Mouse (Mus musculus) neural tube, embryonic 12.5 days (tissue): ENCODE data around the gene Dnaic2. TPM values are rescaled to one million over a fixed set of nuclear protein-coding genes. Genes with fewer than 3 reads are reported as not detected.

ENCODE experiments used
- ATAC-seq: fragments of 200-750 bp; cut with Nextera tagmentation; 2 replicates; pipeline ENCODE4 v1.8.0; 2017; ENCODE audit warnings: low read depth, mild to moderate bottlenecking, moderate TSS enrichment, moderate library complexity; ENCODE audit not compliant: low FRiP score
- H3K27ac ChIP-seq: fragments of 300-500 bp; sonication (generic); 2 replicates; pipeline ENCODE4 v1.5.1; 2016
- H3K27me3 ChIP-seq: fragments of 300-500 bp; sonication (generic); replicated peaks from 2 replicates; pipeline ENCODE4 v1.6.1; 2016; ENCODE audit warnings: mild to moderate bottlenecking
- H3K36me3 ChIP-seq: fragments of 300-500 bp; sonication (generic); 2 replicates; pipeline ENCODE4 v1.6.1; 2016; ENCODE audit warnings: mild to moderate bottlenecking
- H3K4me1 ChIP-seq: fragments of 300-500 bp; sonication (generic); 2 replicates; pipeline ENCODE4 v1.6.1; 2016
- H3K4me2 ChIP-seq: fragments of 300-500 bp; sonication (generic); replicated peaks from 2 replicates; pipeline ENCODE4 v1.6.1; 2016; ENCODE audit warnings: mild to moderate bottlenecking
- H3K4me3 ChIP-seq: fragments of 300-500 bp; sonication (generic); 2 replicates; pipeline ENCODE4 v1.5.1; 2016
- H3K9ac ChIP-seq: fragments of 300-500 bp; sonication (generic); 2 replicates; pipeline ENCODE4 v1.6.1; 2016; ENCODE audit warnings: mild to moderate bottlenecking
- H3K9me3 ChIP-seq: fragments of 300-500 bp; sonication (generic); 2 replicates; pipeline ENCODE4 v1.6.1; 2016; ENCODE audit warnings: mild to moderate bottlenecking
- WGBS: fragments of 180-500 bp; shearing (Covaris S2); methylation state at CpG from one replicate; pipeline ENCODE4 v1.1.7; 2016; 5-methylcytosine and 5-hydroxymethylcytosine counted together
- polyA plus RNA-seq: library from polyadenylated mRNA; unstranded; fragments of >200 nt; fragmentation: Nextera tagmentation; extraction: Ambion mirVana; gene quantifications from 2 replicates; pipeline ENCODE4 v1.2.1, GENCODE M21; 2016

Gene Dnaic2
- polyA plus RNA-seq, 1 experiment from 2014 or later, result 4.2 TPM

- H3K4me3 ChIP-seq, result no peak overlapping the region
- 45% methylated on average over 22 of the region's 22 CpGs for WGBS
- peak overlapping the region; percentile 17; the same call in 1 of the 2 replicates for H3K9ac ChIP-seq
- no peaks in the 10 kb centered on the region for H3K27me3 ChIP-seq
- peak; percentile 85 for ATAC-seq
- H3K9me3 ChIP-seq, result no peaks in the 10 kb centered on the region
- H3K4me1 ChIP-seq, result peaks cover 25% of the 10 kb centered on the region
- H3K27ac ChIP-seq, result peak overlapping the region; percentile 62
- H3K4me2 ChIP-seq, result peak overlapping the region; percentile 43
- peaks cover 19% of the 10 kb centered on the region; the same call in 1 of the 2 replicates for H3K36me3 ChIP-seq
These were observed 22.9 kb upstream of the Dnaic2 start for GRCm38 (mm10) chr11:114704071-114704913.

- Histone ChIP-seq H3K27ac (no peak overlapping the region), H3K4me3 (no peak overlapping the region), H3K9ac (no peak overlapping the region), H3K9me3 (no peaks in the 10 kb centered on the region), H3K27me3 (no peaks in the 10 kb centered on the region), H3K36me3 (peaks cover 15% of the 10 kb centered on the region; the same call in 1 of the 2 replicates), H3K4me2 (no peak overlapping the region), H3K4me1 (peaks cover 26% of the 10 kb centered on the region)
- 89% methylated on average over 5 of the region's 5 CpGs for WGBS
- ATAC-seq, result no peak
These were observed 20.9 kb upstream of the Dnaic2 start for GRCm38 (mm10) chr11:114706358-114706757.

GRCm38 (mm10) chr11:114711393-114711792, 15.8 kb upstream of the Dnaic2 start:
- Histone ChIP-seq H3K27me3 (no peaks in the 10 kb centered on the region), H3K27ac (no peak overlapping the region), H3K9me3 (no peaks in the 10 kb centered on the region), H3K4me1 (peaks cover 18% of the 10 kb centered on the region; the same call in 1 of the 2 replicates), H3K4me3 (no peak overlapping the region), H3K9ac (no peak overlapping the region), H3K36me3 (peaks cover 15% of the 10 kb centered on the region; the same call in 1 of the 2 replicates), H3K4me2 (no peak overlapping the region)
- 77% methylated on average over 3 of the region's 3 CpGs for WGBS
- ATAC-seq, result no peak

- no peak overlapping the region for H3K4me2 ChIP-seq
- 52% methylated on average over 12 of the region's 12 CpGs for WGBS
- peaks cover 15% of the 10 kb centered on the region; the same call in 1 of the 2 replicates for H3K36me3 ChIP-seq
- H3K4me1 ChIP-seq, result peaks cover 18% of the 10 kb centered on the region; the same call in 1 of the 2 replicates
- no peaks in the 10 kb centered on the region for H3K9me3 ChIP-seq
- no peak overlapping the region for H3K4me3 ChIP-seq
- H3K9ac ChIP-seq, result no peak overlapping the region
- ATAC-seq, result peak; percentile 61; the same call in 1 of the 2 replicates
- H3K27ac ChIP-seq, result no peak overlapping the region
- no peaks in the 10 kb centered on the region for H3K27me3 ChIP-seq
These were observed 15.3 kb upstream of the Dnaic2 start for GRCm38 (mm10) chr11:114711861-114712260.

- WGBS, result 83% methylated on average over 6 of the region's 6 CpGs
- no peak overlapping the region for H3K27ac ChIP-seq
- H3K27me3 ChIP-seq, result no peaks in the 10 kb centered on the region
- no peak overlapping the region for H3K4me3 ChIP-seq
- no peak overlapping the region for H3K9ac ChIP-seq
- H3K36me3 ChIP-seq, result no peaks in the 10 kb centered on the region; the same call in 1 of the 2 replicates
- no peaks in the 10 kb centered on the region for H3K9me3 ChIP-seq
- peaks cover 18% of the 10 kb centered on the region; the same call in 1 of the 2 replicates for H3K4me1 ChIP-seq
- no peak overlapping the region for H3K4me2 ChIP-seq
- no peak for ATAC-seq
These were observed 12.7 kb upstream of the Dnaic2 start for GRCm38 (mm10) chr11:114714526-114714925.

- 67% methylated on average over 7 of the region's 7 CpGs for WGBS
- Histone ChIP-seq H3K27me3 (no peaks in the 10 kb centered on the region), H3K4me2 (no peak overlapping the region), H3K9ac (no peak overlapping the region), H3K36me3 (no peaks in the 10 kb centered on the region; the same call in 1 of the 2 replicates), H3K9me3 (no peaks in the 10 kb centered on the region), H3K4me1 (peaks cover 18% of the 10 kb centered on the region; the same call in 1 of the 2 replicates), H3K27ac (no peak overlapping the region), H3K4me3 (no peak overlapping the region)
- ATAC-seq, result no peak
These were observed 11.7 kb upstream of the Dnaic2 start for GRCm38 (mm10) chr11:114715531-114715930.

- Histone ChIP-seq H3K27ac (no peak overlapping the region), H3K36me3 (no peaks in the 10 kb centered on the region), H3K4me2 (no peak overlapping the region), H3K27me3 (no peaks in the 10 kb centered on the region), H3K9me3 (no peaks in the 10 kb centered on the region), H3K4me3 (no peak overlapping the region), H3K9ac (no peak overlapping the region), H3K4me1 (no peaks in the 10 kb centered on the region)
- no peak for ATAC-seq
- WGBS, result 92% methylated on average over 10 of the region's 10 CpGs
These were observed 6.7 kb upstream of the Dnaic2 start for GRCm38 (mm10) chr11:114720535-114720934.

- ATAC-seq, result no peak
- H3K4me1 ChIP-seq, result peaks cover 6% of the 10 kb centered on the region; the same call in 1 of the 2 replicates
- H3K27ac ChIP-seq, result no peak overlapping the region
- H3K4me3 ChIP-seq, result no peak overlapping the region
- H3K9ac ChIP-seq, result no peak overlapping the region
- no peaks in the 10 kb centered on the region for H3K27me3 ChIP-seq
- no peak overlapping the region for H3K4me2 ChIP-seq
- 83% methylated on average over 8 of the region's 8 CpGs for WGBS
- no peaks in the 10 kb centered on the region for H3K36me3 ChIP-seq
- H3K9me3 ChIP-seq, result no peaks in the 10 kb centered on the region
These were observed 4.8 kb upstream of the Dnaic2 start for GRCm38 (mm10) chr11:114722438-114722837.

- H3K9me3 ChIP-seq, result no peaks in the 10 kb centered on the region
- no peaks in the 10 kb centered on the region for H3K36me3 ChIP-seq
- 73% methylated on average over 13 of the region's 13 CpGs for WGBS
- no peak overlapping the region for H3K4me3 ChIP-seq
- no peak for ATAC-seq
- no peak overlapping the region for H3K4me2 ChIP-seq
- H3K27ac ChIP-seq, result no peak overlapping the region
- H3K27me3 ChIP-seq, result no peaks in the 10 kb centered on the region
- H3K4me1 ChIP-seq, result peaks cover 11% of the 10 kb centered on the region
- no peak overlapping the region for H3K9ac ChIP-seq
These were observed 4.2 kb upstream of the Dnaic2 start for GRCm38 (mm10) chr11:114723030-114723429.

GRCm38 (mm10) chr11:114724787-114725590, 2.2 kb upstream of the Dnaic2 start:
- Histone ChIP-seq H3K4me1 (peaks cover 19% of the 10 kb centered on the region), H3K9ac (no peak overlapping the region), H3K36me3 (no peaks in the 10 kb centered on the region), H3K4me2 (no peak overlapping the region), H3K4me3 (no peak overlapping the region), H3K27me3 (no peaks in the 10 kb centered on the region), H3K9me3 (no peaks in the 10 kb centered on the region), H3K27ac (no peak overlapping the region)
- 71% methylated on average over 11 of the region's 11 CpGs for WGBS
- no peak for ATAC-seq

- Histone ChIP-seq H3K9me3 (no peaks in the 10 kb centered on the region), H3K27ac (no peak overlapping the region), H3K4me2 (peak overlapping the region; percentile 63), H3K4me3 (no peak overlapping the region), H3K9ac (no peak overlapping the region), H3K27me3 (no peaks in the 10 kb centered on the region), H3K4me1 (peaks cover 19% of the 10 kb centered on the region), H3K36me3 (no peaks in the 10 kb centered on the region)
- 31% methylated on average over 5 of the region's 5 CpGs for WGBS
- peak; percentile 30; the same call in 1 of the 2 replicates for ATAC-seq
These were observed 598 bp downstream of the Dnaic2 start for GRCm38 (mm10) chr11:114727826-114728186.

- H3K4me1 ChIP-seq, result peaks cover 19% of the 10 kb centered on the region
- no peaks in the 10 kb centered on the region for H3K36me3 ChIP-seq
- no peak overlapping the region for H3K9ac ChIP-seq
- no peaks in the 10 kb centered on the region for H3K27me3 ChIP-seq
- no peak overlapping the region for H3K4me2 ChIP-seq
- no peak overlapping the region for H3K4me3 ChIP-seq
- ATAC-seq, result no peak
- 42% methylated on average over 5 of the region's 5 CpGs for WGBS
- no peak overlapping the region for H3K27ac ChIP-seq
- H3K9me3 ChIP-seq, result no peaks in the 10 kb centered on the region
These were observed 1.1 kb downstream of the Dnaic2 start for GRCm38 (mm10) chr11:114728333-114728732.
